Mouse (Mus musculus): ENCODE results near the gene Olfr522. TPM values are rescaled to one million over a fixed set of nuclear protein-coding genes. Genes with fewer than 3 reads are reported as not detected.

Gene Olfr522
- total RNA-seq (2012; rRNA removed) (not detected in 2 replicates), total RNA-seq (2014; rRNA removed) (not detected in 2 replicates), polyA plus RNA-seq (2012; ENCODE audit: insufficient read length, low read depth) (not detected in 2 replicates)

DNA sequence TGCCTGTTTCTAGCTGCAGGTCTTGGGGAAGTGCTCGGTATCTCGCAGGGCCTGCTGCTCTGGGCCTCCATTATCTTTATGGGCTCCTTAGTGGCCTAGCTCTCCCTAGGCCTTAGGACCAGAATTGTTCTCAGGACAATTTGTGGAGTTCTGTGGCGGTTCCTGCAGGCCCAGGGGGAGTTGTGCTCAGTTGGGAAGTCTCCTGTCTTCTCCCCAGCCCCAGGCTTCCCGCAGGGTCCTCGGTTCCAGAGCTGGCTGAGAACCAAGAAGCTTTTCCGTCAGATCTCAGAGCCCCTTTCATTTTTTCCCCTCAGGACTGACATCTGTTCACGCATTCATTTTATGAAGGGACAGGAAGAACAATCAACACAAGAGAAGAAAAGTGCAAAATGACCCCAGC is at the start of gene Olfr522:
Gene Olfr522 (minus strand): TSS at position 101 of the 400 bp plus-strand sequence.
- TF ChIP-seq MEF2A (IDR thresholded peaks at IDR 0.05; ENCODE audit: borderline replicate concordance, low read depth, low read length) (no peak), TBP (conservative IDR thresholded peaks at IDR 0.05; ENCODE audit: low read depth, low read length) (no peak), RAD21 (IDR thresholded peaks at IDR 0.05; ENCODE audit: low read depth, low read length) (no peak), E2F4 (IDR thresholded peaks at IDR 0.05; ENCODE audit: insufficient replicate concordance, low read depth, low read length) (no peak)
- peaks cover 79% of the 10 kb centered on the region for H3K27me3 ChIP-seq (replicated peaks)
- dilution Hi-C loops (cut with MboI; ENCODE audit: extremely low pct_ligation_motif_present, extremely low pct_unique_long_range_greater_than_20kb, low sequenced_read_pairs) (no loop called here), in situ Hi-C loops (cut with MboI; ENCODE audit: low pct_ligation_motif_present, low pct_unique_long_range_greater_than_20kb, low sequenced_read_pairs) (no loop called here)
- H3K79me2 ChIP-seq (replicated peaks; ENCODE audit: control insufficient read depth, extremely low read depth, insufficient read depth, poor library complexity, severe bottlenecking), result no peaks in the 10 kb centered on the region
- peaks cover 2 to 5% of the 10 kb centered on the region in 2 experiments for H3K4me1 ChIP-seq (ENCODE audit: control insufficient read depth in 1 of 2, insufficient read depth in 2 of 2)
- DNase-seq (ENCODE audit: extremely low read depth), result no peak
- no peak within 1 kb of the TSS for H3K4me2 ChIP-seq (ENCODE audit: insufficient read depth, low read depth, poor library complexity, severe bottlenecking)
- H3K4me3 ChIP-seq (replicated peaks in 1 of 3; ENCODE audit: low read depth in 2 of 3, low read length in 2 of 3, poor library complexity in 1 of 3), result no peak within 1 kb of the TSS
- no peaks in the 10 kb centered on the region for H3K36me3 ChIP-seq (replicated peaks in 1 of 2; ENCODE audit: control insufficient read depth in 1 of 2, insufficient read depth in 1 of 2, low read length in 1 of 2)
- no peak within 1 kb of the TSS for H3K9ac ChIP-seq (ENCODE audit: insufficient read depth, low read depth)
- no peak within 1 kb of the TSS for H3K27ac ChIP-seq (ENCODE audit: insufficient read depth, low read depth)
- H3K9me3 ChIP-seq (replicated peaks; ENCODE audit: low read length), result peaks cover 1% of the 10 kb centered on the region

DNA sequence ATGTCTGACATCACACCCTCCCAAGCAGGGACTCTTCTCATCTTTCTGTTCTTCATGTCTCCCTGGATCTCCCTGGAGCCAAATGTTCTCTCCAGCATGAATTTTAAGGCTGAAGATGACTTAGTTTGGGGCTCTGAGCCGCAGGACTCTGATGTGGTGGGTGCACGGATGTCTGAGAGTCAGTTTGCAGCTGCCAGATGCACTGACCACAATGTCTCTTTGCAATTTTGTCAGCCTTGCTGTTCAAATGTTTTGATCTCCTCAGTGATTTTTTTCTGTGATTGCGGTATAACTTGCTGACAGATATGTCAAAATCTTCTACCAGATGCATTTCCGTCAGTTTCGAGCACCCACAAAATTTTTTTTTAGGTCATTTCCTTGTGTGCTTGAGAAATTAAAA is 49.3 kb upstream of the Olfr522 start:
- no peak overlapping the region for H3K9ac ChIP-seq (ENCODE audit: insufficient read depth, low read depth)
- in situ Hi-C loops (cut with MboI; ENCODE audit: low pct_ligation_motif_present, low pct_unique_long_range_greater_than_20kb, low sequenced_read_pairs) (no loop called here), dilution Hi-C loops (cut with MboI; ENCODE audit: extremely low pct_ligation_motif_present, extremely low pct_unique_long_range_greater_than_20kb, low sequenced_read_pairs) (no loop called here)
- H3K27ac ChIP-seq (ENCODE audit: insufficient read depth, low read depth), result no peak overlapping the region
- H3K4me2 ChIP-seq (ENCODE audit: insufficient read depth, low read depth, poor library complexity, severe bottlenecking), result no peak overlapping the region
- no peaks in the 10 kb centered on the region for H3K36me3 ChIP-seq (replicated peaks in 1 of 2; ENCODE audit: control insufficient read depth in 1 of 2, insufficient read depth in 1 of 2, low read length in 1 of 2)
- peaks cover 90% of the 10 kb centered on the region for H3K27me3 ChIP-seq (replicated peaks)
- H3K79me2 ChIP-seq (replicated peaks; ENCODE audit: control insufficient read depth, extremely low read depth, insufficient read depth, poor library complexity, severe bottlenecking), result no peaks in the 10 kb centered on the region
- no peak for TF ChIP-seq MAZ (IDR thresholded peaks at IDR 0.05; ENCODE audit: low read depth, low read length)
- TF ChIP-seq RCOR1 (conservative IDR thresholded peaks at IDR 0.05; ENCODE audit: low read depth, low read length), result no peak
- no peak for TF ChIP-seq POLR2A (IDR thresholded peaks at IDR 0.05; ENCODE audit: low read depth, low read length)
- TF ChIP-seq JUN (IDR thresholded peaks at IDR 0.05; ENCODE audit: insufficient read depth, low read depth, low read length), result no peak
- no peak for TF ChIP-seq MYC (IDR thresholded peaks at IDR 0.05; ENCODE audit: low read depth, low read length)
- TF ChIP-seq ELF1 (IDR thresholded peaks at IDR 0.05; ENCODE audit: low read depth, low read length), result no peak
- TF ChIP-seq USF1 (IDR thresholded peaks at IDR 0.05; ENCODE audit: low read depth, low read length), result no peak
- TF ChIP-seq PAX5 (IDR thresholded peaks at IDR 0.05; ENCODE audit: low read length), result no peak
- TF ChIP-seq ZC3H11A (IDR thresholded peaks at IDR 0.05; ENCODE audit: low read depth, low read length), result no peak
- no peak for TF ChIP-seq ZNF384 (IDR thresholded peaks at IDR 0.05; ENCODE audit: low read depth, low read length)
- no peaks in the 10 kb centered on the region for H3K9me3 ChIP-seq (replicated peaks; ENCODE audit: low read length)
- no peaks in the 10 kb centered on the region for H3K4me1 ChIP-seq (ENCODE audit: control insufficient read depth in 1 of 2, insufficient read depth in 2 of 2)
- H3K4me3 ChIP-seq (replicated peaks in 1 of 3; ENCODE audit: low read depth in 2 of 3, low read length in 2 of 3, poor library complexity in 1 of 3), result no peak overlapping the region
- no peak for DNase-seq (ENCODE audit: extremely low read depth)

DNA sequence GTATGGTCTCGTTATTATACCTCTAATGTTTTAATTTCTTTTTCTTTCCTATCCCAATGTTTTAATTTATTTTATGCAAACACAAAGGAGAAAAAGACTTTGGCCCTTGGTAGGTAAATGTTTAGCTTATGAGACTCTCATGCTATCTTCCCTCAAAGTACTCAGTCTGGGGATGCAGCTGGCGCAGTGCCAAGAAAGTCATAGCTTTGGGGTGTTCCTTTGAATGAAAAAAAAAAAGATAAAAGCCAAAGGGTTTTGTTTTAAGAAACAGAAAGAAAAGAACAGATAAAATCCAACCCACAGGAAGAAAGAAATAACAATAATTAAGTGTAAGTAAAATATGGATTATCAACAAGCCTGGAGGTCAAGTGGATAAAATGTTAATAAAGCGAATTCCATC is 44.1 kb upstream of the Olfr522 start:
- H3K27ac ChIP-seq (ENCODE audit: insufficient read depth, low read depth), result no peak overlapping the region
- no peak overlapping the region for H3K4me3 ChIP-seq (replicated peaks in 1 of 3; ENCODE audit: low read depth in 2 of 3, low read length in 2 of 3, poor library complexity in 1 of 3)
- no peaks in the 10 kb centered on the region for H3K36me3 ChIP-seq (replicated peaks in 1 of 2; ENCODE audit: control insufficient read depth in 1 of 2, insufficient read depth in 1 of 2, low read length in 1 of 2)
- peaks cover 92% of the 10 kb centered on the region for H3K27me3 ChIP-seq (replicated peaks)
- H3K9me3 ChIP-seq (replicated peaks; ENCODE audit: low read length), result no peaks in the 10 kb centered on the region
- dilution Hi-C loops (cut with MboI; ENCODE audit: extremely low pct_ligation_motif_present, extremely low pct_unique_long_range_greater_than_20kb, low sequenced_read_pairs) (no loop called here), in situ Hi-C loops (cut with MboI; ENCODE audit: low pct_ligation_motif_present, low pct_unique_long_range_greater_than_20kb, low sequenced_read_pairs) (no loop called here)
- TF ChIP-seq RCOR1 (conservative IDR thresholded peaks at IDR 0.05; ENCODE audit: low read depth, low read length) (no peak), MEF2A (IDR thresholded peaks at IDR 0.05; ENCODE audit: borderline replicate concordance, low read depth, low read length) (no peak), POLR2AphosphoS2 (IDR thresholded peaks at IDR 0.05; ENCODE audit: low read depth, low read length) (no peak), ZMIZ1 (IDR thresholded peaks at IDR 0.05; ENCODE audit: low read depth, low read length) (no peak), E2F4 (IDR thresholded peaks at IDR 0.05; ENCODE audit: insufficient replicate concordance, low read depth, low read length) (no peak), BHLHE40 (IDR thresholded peaks at IDR 0.05; ENCODE audit: low read depth, low read length) (no peak), CHD2 (IDR thresholded peaks at IDR 0.05; ENCODE audit: low read length) (no peak), POLR2A (IDR thresholded peaks at IDR 0.05; ENCODE audit: low read depth, low read length) (no peak), GABPA (IDR thresholded peaks at IDR 0.05; ENCODE audit: insufficient replicate concordance, low read depth, low read length) (no peak)
- H3K4me2 ChIP-seq (ENCODE audit: insufficient read depth, low read depth, poor library complexity, severe bottlenecking), result no peak overlapping the region
- H3K9ac ChIP-seq (ENCODE audit: insufficient read depth, low read depth), result no peak overlapping the region
- no peaks in the 10 kb centered on the region for H3K4me1 ChIP-seq (ENCODE audit: control insufficient read depth in 1 of 2, insufficient read depth in 2 of 2)
- no peaks in the 10 kb centered on the region for H3K79me2 ChIP-seq (replicated peaks; ENCODE audit: control insufficient read depth, extremely low read depth, insufficient read depth, poor library complexity, severe bottlenecking)
- no peak for DNase-seq (ENCODE audit: extremely low read depth)

Measured in CH12.LX (cell line).